Mouse (Mus musculus): ENCODE measurements around the gene Col4a2. TPM values are rescaled to one million over a fixed set of nuclear protein-coding genes. Genes with fewer than 3 reads are reported as not detected.

The Col4a2 gene
- total RNA-seq (2014; fragmentation: Nextera tagmentation), result 0.04 and 0.52 TPM in 2 replicates
- 0.26 TPM in 1 of 2 replicates, not detected in the other for total RNA-seq (2017)

- ATAC-seq (replicated peaks; ENCODE audit: poor library complexity, severe bottlenecking), result peak; percentile 49
Observed at GRCm38 (mm10) chr8:11312349-11313175, at the start of gene Col4a2, which contains the start of gene Col4a1. TSS of gene Col4a2 (plus strand) at chr8:11312805. TSS of gene Col4a1 (minus strand) at chr8:11312826.

DNA sequence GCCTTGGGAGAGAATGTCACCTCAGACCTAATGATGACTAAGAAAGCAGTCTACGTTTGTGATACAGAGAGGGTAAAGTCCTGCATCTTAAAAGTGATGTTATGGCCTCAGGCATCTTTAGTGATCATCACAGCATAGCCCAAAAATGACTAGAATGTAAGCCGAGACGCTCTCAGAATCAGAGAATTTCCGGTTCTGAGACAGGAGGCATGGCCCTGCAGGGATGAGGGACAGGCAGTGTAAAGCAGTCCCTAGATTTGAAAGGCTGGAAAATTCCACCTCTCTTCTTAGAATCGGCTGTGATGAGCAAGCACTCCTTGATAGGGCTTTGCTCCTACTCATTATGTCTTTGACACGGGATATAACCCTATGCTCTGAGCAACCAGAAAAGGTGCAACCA, 48.8 kb upstream of the Col4a2 start:
- no peak for ATAC-seq (replicated peaks; ENCODE audit: poor library complexity, severe bottlenecking)

- no peak for ATAC-seq (replicated peaks; ENCODE audit: poor library complexity, severe bottlenecking)
Observed at GRCm38 (mm10) chr8:11265971-11266370, 46.6 kb upstream of the Col4a2 start.

DNA sequence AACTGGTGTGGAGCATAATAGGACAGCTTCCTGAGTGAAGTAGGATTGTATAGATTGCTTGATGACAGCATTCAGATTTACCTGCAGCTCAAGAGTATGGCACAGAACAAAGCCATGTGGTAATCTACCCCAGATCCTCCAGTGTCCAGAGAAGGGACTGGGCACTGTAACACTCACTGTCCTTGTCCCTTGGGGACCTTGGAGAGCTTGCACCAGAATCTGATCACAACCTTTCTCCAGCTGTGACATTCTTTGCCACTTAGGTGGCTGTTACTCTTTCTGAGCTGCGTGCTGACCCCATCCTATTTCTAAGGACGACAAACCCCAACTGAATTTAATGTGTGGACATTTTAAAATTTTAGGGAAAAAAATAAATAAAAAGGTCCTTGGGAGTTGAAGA, 46.1 kb upstream of the Col4a2 start:
- no peak for ATAC-seq (replicated peaks; ENCODE audit: poor library complexity, severe bottlenecking)

GRCm38 (mm10) chr8:11268753-11269152, 43.9 kb upstream of the Col4a2 start:
- no peak for ATAC-seq (replicated peaks; ENCODE audit: poor library complexity, severe bottlenecking)

- ATAC-seq (replicated peaks; ENCODE audit: poor library complexity, severe bottlenecking), result peak; percentile 31
Observed at GRCm38 (mm10) chr8:11270826-11271225, 41.8 kb upstream of the Col4a2 start.

- no peak for ATAC-seq (replicated peaks; ENCODE audit: poor library complexity, severe bottlenecking)
Observed at GRCm38 (mm10) chr8:11272205-11272604, 40.4 kb upstream of the Col4a2 start.

DNA sequence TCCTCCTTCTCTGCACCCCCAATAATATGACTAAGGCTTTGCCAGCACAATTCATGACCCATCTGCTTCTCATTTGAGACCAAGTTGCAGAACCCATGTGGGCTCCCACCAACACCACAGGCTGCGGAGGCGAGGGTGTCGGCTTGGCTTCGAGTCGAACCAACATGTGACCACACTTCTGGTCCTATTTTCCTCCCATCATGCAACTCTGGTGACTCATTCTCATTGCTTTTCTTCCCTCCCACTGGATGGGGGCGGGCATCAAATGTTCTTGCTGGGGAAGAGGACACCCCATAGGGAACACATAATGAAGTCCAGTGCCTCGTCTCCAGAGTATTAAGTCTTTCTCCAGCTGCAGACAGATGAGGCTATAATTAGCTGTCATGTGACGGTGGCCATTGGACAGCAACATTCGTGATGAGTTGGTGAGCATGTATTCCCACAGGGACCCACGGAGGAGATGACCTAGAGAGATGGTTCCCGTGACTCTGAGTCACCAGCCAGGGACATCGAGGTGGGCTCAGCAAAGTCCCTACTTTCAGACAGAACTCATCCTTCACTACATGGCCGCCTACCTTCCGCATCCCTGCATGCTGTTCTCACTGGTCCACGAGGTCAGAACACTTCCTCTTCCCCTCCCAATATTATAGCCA, 39.0 kb upstream of the Col4a2 start:
- no peak for ATAC-seq (replicated peaks; ENCODE audit: poor library complexity, severe bottlenecking)

- no peak for ATAC-seq (replicated peaks; ENCODE audit: poor library complexity, severe bottlenecking)
Observed at GRCm38 (mm10) chr8:11274415-11274814, 38.2 kb upstream of the Col4a2 start.

DNA sequence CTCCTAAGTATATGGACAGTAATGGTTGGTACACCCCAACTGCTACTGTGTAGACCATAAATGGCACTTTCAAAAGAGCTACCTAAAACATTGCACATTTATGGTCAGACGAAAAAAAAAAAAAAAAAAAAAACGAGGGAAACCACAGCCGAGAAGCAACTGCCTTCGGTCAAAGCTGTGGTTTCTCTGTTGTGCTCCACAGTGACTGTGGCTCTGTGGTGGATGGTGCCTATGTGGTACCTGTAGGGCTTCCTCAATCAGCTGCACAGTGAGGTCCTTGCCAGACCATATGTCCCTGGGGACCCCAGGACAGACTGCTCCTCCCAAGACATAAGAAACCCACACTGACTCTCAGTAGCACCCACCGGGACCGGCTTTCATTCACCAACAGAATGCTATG, 36.3 kb upstream of the Col4a2 start:
- ATAC-seq (replicated peaks; ENCODE audit: poor library complexity, severe bottlenecking), result peak; percentile 76

DNA sequence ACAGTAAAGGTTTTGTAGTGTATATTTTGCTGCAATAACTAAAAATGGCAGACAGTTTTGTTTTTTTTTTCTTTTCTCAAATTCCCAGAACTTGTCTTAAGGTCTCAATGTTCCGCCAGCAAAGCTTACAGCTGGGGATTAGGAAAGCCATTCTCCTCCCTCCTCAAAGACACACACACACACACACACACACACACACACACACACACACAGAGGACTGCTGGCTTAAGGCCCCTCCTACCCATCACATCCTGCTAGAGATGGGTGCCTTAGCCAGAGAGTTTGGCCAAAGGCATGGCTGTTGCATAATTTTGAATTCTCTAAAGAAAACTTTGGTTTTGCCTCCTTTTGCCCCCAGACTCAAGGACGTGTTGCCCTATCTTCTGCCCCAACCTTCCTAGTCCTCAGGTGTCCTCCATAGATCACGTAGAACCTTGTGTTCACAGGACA, 35.0 kb upstream of the Col4a2 start:
- peak; percentile 20; the same call in 1 of the 2 replicates for ATAC-seq (replicated peaks; ENCODE audit: poor library complexity, severe bottlenecking)

- ATAC-seq (replicated peaks; ENCODE audit: poor library complexity, severe bottlenecking), result no peak
Observed at GRCm38 (mm10) chr8:11278101-11278611, 34.4 kb upstream of the Col4a2 start.

DNA sequence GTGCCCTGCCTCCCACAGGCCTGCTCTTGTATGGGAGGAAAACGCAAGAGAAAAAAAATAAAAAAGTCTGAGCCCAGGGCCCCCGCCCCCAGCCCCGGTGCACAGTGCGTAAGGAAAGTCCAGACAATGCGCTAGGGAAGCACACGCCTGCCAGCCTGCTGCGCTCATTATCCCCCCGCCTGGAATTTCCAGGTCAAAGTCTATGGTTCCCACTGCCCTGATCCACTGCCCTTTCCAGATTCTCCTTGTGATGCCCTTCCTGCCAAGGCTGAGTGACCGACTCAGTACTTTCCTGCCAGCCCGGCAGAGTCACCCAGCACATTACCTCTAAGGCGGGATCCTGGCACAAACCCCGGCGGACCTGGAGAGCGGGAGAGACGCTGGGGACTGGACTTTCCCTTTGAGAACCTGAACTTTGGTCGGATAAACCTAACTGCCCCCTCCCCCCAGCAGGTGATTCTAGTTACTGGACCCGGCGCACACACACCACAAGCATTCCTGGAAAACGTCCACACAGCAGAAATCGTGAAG, 33.2 kb upstream of the Col4a2 start:
- no peak for ATAC-seq (replicated peaks; ENCODE audit: poor library complexity, severe bottlenecking)

GRCm38 (mm10) chr8:11280721-11281268, 31.8 kb upstream of the Col4a2 start:
- ATAC-seq (replicated peaks; ENCODE audit: poor library complexity, severe bottlenecking), result no peak

DNA sequence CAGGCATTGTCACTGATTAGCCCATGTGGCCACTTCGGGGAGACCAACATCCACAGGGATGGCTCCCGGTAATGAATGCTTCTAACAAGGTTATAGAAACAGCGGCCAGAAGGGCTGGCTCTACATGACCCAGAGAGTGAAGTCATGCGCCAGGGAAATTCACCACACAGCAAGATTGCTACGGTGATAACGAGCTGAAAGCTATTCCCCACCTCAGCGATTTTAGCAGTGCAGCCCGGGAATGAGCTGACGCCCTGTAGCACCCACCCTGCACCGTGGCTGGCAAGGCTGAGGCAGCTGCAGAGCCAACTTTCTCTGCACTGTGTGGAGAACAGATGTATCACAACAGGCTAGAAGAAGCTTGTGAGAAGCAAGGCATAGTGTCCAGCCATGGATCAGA, 30.5 kb upstream of the Col4a2 start:
- no peak for ATAC-seq (replicated peaks; ENCODE audit: poor library complexity, severe bottlenecking)

DNA sequence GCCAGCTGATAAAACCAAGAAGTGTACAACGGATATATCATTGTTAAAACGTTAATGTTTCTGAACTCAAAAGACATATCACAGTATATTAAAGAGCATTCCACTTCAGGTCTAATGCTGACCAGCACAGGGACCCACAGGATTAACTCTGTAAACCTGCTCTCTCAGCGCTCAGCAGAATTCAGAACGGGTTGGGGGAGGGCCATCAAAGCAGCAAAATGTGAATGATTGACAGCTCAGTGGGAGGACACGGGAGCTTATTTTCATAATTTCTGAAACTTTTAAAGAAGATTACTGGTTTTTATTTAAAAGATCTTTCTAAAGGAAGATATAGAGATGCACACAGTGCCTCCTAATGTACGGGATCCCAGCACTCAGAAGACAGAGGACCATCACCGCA, 29.9 kb upstream of the Col4a2 start:
- no peak for ATAC-seq (replicated peaks; ENCODE audit: poor library complexity, severe bottlenecking)

DNA sequence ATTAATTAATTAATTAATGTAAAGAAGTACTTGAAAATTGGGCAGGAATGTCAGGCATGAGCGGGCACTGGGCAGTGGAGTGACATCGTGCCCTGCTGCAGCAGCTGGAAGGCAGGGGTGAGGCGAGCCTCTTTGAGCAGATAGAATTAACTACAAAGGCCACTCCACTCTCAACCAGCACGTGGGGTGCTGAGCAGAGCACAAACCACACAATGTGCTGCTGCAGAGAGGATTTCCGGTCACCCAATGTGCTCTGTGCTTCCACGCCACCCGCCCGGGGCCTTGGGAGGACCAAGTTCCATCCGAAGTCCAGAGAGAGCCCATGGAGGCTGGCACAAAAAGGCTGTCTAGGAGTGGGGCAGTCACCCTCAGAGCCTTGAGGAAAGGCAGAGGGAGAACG, 29.4 kb upstream of the Col4a2 start:
- peak; percentile 84 for ATAC-seq (replicated peaks; ENCODE audit: poor library complexity, severe bottlenecking)

GRCm38 (mm10) chr8:11285437-11285836, 27.2 kb upstream of the Col4a2 start:
- no peak for ATAC-seq (replicated peaks; ENCODE audit: poor library complexity, severe bottlenecking)

DNA sequence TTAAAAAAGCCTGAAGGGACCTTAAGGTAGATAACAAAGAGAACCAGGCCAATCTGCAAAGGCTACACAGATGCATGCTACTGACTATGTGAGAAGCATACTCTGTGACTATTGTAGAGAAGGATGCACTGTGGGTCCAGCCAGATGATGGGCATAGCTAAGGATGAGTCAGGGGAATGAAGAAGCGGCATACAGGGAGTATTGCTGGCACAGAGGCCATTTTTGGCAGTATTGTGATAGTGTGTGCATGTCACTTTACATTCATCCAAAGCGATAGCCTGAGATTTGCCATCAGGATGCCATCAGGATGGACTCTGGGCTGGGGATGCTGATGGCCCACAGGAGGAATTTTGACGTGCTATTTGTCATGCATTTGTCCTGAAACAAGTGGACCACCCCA, 25.5 kb upstream of the Col4a2 start:
- no peak for ATAC-seq (replicated peaks; ENCODE audit: poor library complexity, severe bottlenecking)

GRCm38 (mm10) chr8:11288286-11288685, 24.3 kb upstream of the Col4a2 start:
- no peak for ATAC-seq (replicated peaks; ENCODE audit: poor library complexity, severe bottlenecking)

GRCm38 (mm10) chr8:11290533-11290932, 22.1 kb upstream of the Col4a2 start:
- no peak for ATAC-seq (replicated peaks; ENCODE audit: poor library complexity, severe bottlenecking)
